Mouse (Mus musculus): ENCODE measurements around the gene Rpl28. TPM values are rescaled to one million over a fixed set of nuclear protein-coding genes. Genes with fewer than 3 reads are reported as not detected.

Rpl28 gene
- 100 to 1,000 TPM; 347 to 558 (median 433) TPM for total RNA-seq (2022)

- DNase-seq (ENCODE audit: low spot score in 2 of 2): peak; percentile 87 to 92
These were observed at the start of gene Rpl28 for GRCm38 (mm10) chr7:4792278-4793212. TSS of gene Rpl28 (plus strand) at chr7:4792874.

GRCm38 (mm10) chr7:4743354-4743753, 49.3 kb upstream of the Rpl28 start:
- no peak for DNase-seq (ENCODE audit: low spot score in 2 of 2)

- no peak for DNase-seq (ENCODE audit: low spot score in 2 of 2)
These were observed 47.8 kb upstream of the Rpl28 start for GRCm38 (mm10) chr7:4744886-4745285.

- DNase-seq (ENCODE audit: low spot score in 2 of 2): no peak
These were observed 46.2 kb upstream of the Rpl28 start for GRCm38 (mm10) chr7:4746326-4746980.

- DNase-seq (ENCODE audit: low spot score in 2 of 2): no peak
These were observed 45.3 kb upstream of the Rpl28 start for GRCm38 (mm10) chr7:4747156-4747899.

GRCm38 (mm10) chr7:4748321-4748720, 44.4 kb upstream of the Rpl28 start:
- DNase-seq (ENCODE audit: low spot score in 2 of 2): no peak

- no peak for DNase-seq (ENCODE audit: low spot score in 2 of 2)
These were observed 43.5 kb upstream of the Rpl28 start for GRCm38 (mm10) chr7:4749169-4749568.

GRCm38 (mm10) chr7:4751971-4752820, 40.5 kb upstream of the Rpl28 start:
- no peak for DNase-seq (ENCODE audit: low spot score in 2 of 2)

- DNase-seq (ENCODE audit: low spot score in 2 of 2): peak in 1 of 2 experiments; percentile 52
These were observed 39.7 kb upstream of the Rpl28 start, which contains the start of gene Cox6b2 for GRCm38 (mm10) chr7:4752821-4753570. TSS of gene Cox6b2 (minus strand) at chr7:4753094.

- DNase-seq (ENCODE audit: low spot score in 2 of 2): no peak
These were observed 33.0 kb upstream of the Rpl28 start for GRCm38 (mm10) chr7:4759670-4760069.

- DNase-seq (ENCODE audit: low spot score in 2 of 2): no peak
These were observed 27.5 kb upstream of the Rpl28 start for GRCm38 (mm10) chr7:4764946-4765710.

- DNase-seq (ENCODE audit: low spot score in 2 of 2): no peak
These were observed 21.5 kb upstream of the Rpl28 start, which contains the start of gene Fam71e2 for GRCm38 (mm10) chr7:4771202-4771601. TSS of gene Fam71e2 (minus strand) at chr7:4771302.

GRCm38 (mm10) chr7:4776131-4776530, 16.5 kb upstream of the Rpl28 start:
- DNase-seq (ENCODE audit: low spot score in 2 of 2): no peak

- DNase-seq (ENCODE audit: low spot score in 2 of 2): peak in 1 of 2 experiments; percentile 44
These were observed 15.5 kb upstream of the Rpl28 start for GRCm38 (mm10) chr7:4776861-4777830.

- DNase-seq (ENCODE audit: low spot score in 2 of 2): no peak
These were observed 14.6 kb upstream of the Rpl28 start for GRCm38 (mm10) chr7:4777851-4778637.

- DNase-seq (ENCODE audit: low spot score in 2 of 2): no peak
These were observed 12.8 kb upstream of the Rpl28 start for GRCm38 (mm10) chr7:4779921-4780320.

- DNase-seq (ENCODE audit: low spot score in 2 of 2): no peak
These were observed 10.5 kb upstream of the Rpl28 start for GRCm38 (mm10) chr7:4782130-4782529.

All from gastrocnemius, adult 8-10 months (tissue).